Mouse (Mus musculus): ENCODE measurements at regions not wholly inside any gene's neighbourhood (a gene's known extent, or its start where the extent isn't known, plus 50 kb on each side); places are given as distances from the start of the nearest gene placed in this dataset.

- Histone ChIP-seq H3K27ac (no peak overlapping the region), H3K4me3 (no peak overlapping the region), H3K9ac (no peak overlapping the region), H3K4me2 (replicated peaks) (no peak overlapping the region), H3K36me3 (no peaks in the 10 kb centered on the region), H3K9me3 (no peaks in the 10 kb centered on the region), H3K27me3 (no peaks in the 10 kb centered on the region), H3K4me1 (no peaks in the 10 kb centered on the region)
- 75% methylated on average over 3 of the region's 3 CpGs for WGBS
- no peak for ATAC-seq (ENCODE audit: insufficient number of reproducible peaks, insufficient read depth, low FRiP score, low TSS enrichment)
Observed at GRCm38 (mm10) chr13:115990591-115990990, 318.9 kb downstream of the Isl1 start.

- Histone ChIP-seq H3K27ac (no peak overlapping the region), H3K27me3 (no peaks in the 10 kb centered on the region), H3K9ac (no peak overlapping the region), H3K36me3 (no peaks in the 10 kb centered on the region), H3K9me3 (no peaks in the 10 kb centered on the region), H3K4me1 (no peaks in the 10 kb centered on the region), H3K4me2 (replicated peaks) (no peak overlapping the region), H3K4me3 (no peak overlapping the region)
- no peak for ATAC-seq (ENCODE audit: insufficient number of reproducible peaks, insufficient read depth, low FRiP score, low TSS enrichment)
Observed at GRCm38 (mm10) chr13:115989091-115989490, 320.4 kb downstream of the Isl1 start.

GRCm38 (mm10) chr13:115986282-115986681 is 323.2 kb downstream of the Isl1 start:
- Histone ChIP-seq H3K9ac (no peak overlapping the region), H3K9me3 (no peaks in the 10 kb centered on the region), H3K4me2 (replicated peaks) (no peak overlapping the region), H3K27ac (no peak overlapping the region), H3K4me3 (no peak overlapping the region), H3K4me1 (no peaks in the 10 kb centered on the region), H3K36me3 (no peaks in the 10 kb centered on the region), H3K27me3 (no peaks in the 10 kb centered on the region)
- WGBS: 83% methylated on average over 2 of the region's 2 CpGs
- no peak for ATAC-seq (ENCODE audit: insufficient number of reproducible peaks, insufficient read depth, low FRiP score, low TSS enrichment)

- no peak overlapping the region for H3K9ac ChIP-seq
- H3K36me3 ChIP-seq: no peaks in the 10 kb centered on the region
- no peak overlapping the region for H3K4me2 ChIP-seq (replicated peaks)
- no peak for ATAC-seq (ENCODE audit: insufficient number of reproducible peaks, insufficient read depth, low FRiP score, low TSS enrichment)
- no peak overlapping the region for H3K4me3 ChIP-seq
- 89% methylated on average over 3 of the region's 3 CpGs for WGBS
- H3K27me3 ChIP-seq: no peaks in the 10 kb centered on the region
- H3K9me3 ChIP-seq: no peaks in the 10 kb centered on the region
- no peak overlapping the region for H3K27ac ChIP-seq
- H3K4me1 ChIP-seq: no peaks in the 10 kb centered on the region
Observed at GRCm38 (mm10) chr13:115985715-115986114, 323.8 kb downstream of the Isl1 start.

DNA sequence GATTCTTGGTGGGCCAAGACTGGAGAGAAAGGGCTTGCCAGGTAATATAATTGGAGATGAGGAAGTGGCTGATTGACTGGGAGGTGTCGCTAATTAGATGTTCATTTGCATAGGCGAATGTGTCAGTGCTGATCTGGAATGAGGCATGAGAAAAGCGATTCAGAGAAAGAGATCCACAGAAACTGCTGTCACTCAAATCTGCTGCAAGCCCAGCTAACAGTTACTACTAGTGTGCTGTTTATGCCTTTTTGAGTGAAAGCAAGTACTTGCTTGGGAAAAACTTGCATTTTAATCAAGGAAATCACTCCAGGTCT is 331.6 kb downstream of the Isl1 start:
- Histone ChIP-seq H3K9ac (no peak overlapping the region), H3K27ac (no peak overlapping the region), H3K36me3 (no peaks in the 10 kb centered on the region), H3K4me3 (no peak overlapping the region), H3K9me3 (no peaks in the 10 kb centered on the region), H3K4me2 (replicated peaks) (no peak overlapping the region), H3K4me1 (no peaks in the 10 kb centered on the region), H3K27me3 (no peaks in the 10 kb centered on the region)
- 44% methylated on average over 3 of the region's 3 CpGs for WGBS
- no peak for ATAC-seq (ENCODE audit: insufficient number of reproducible peaks, insufficient read depth, low FRiP score, low TSS enrichment)

- no peak overlapping the region for H3K9ac ChIP-seq
- no peak for ATAC-seq (ENCODE audit: insufficient number of reproducible peaks, insufficient read depth, low FRiP score, low TSS enrichment)
Observed at GRCm38 (mm10) chr13:115977118-115977889, 332.2 kb downstream of the Isl1 start.

More at GRCm38 (mm10) chr13:115977118-115977889, 332.2 kb downstream of the Isl1 start:
- Histone ChIP-seq H3K4me2 (replicated peaks) (no peak overlapping the region), H3K27ac (no peak overlapping the region), H3K27me3 (no peaks in the 10 kb centered on the region), H3K36me3 (no peaks in the 10 kb centered on the region), H3K9me3 (no peaks in the 10 kb centered on the region), H3K4me3 (no peak overlapping the region), H3K4me1 (no peaks in the 10 kb centered on the region)
- 54% methylated on average over 7 of the region's 7 CpGs for WGBS
